Mouse (Mus musculus) brown adipose tissue, adult 24 weeks (tissue): ENCODE results near the gene Erbb4. TPM values are rescaled to one million over a fixed set of nuclear protein-coding genes. Genes with fewer than 3 reads are reported as not detected.

ENCODE experiments used
- H3K27ac ChIP-seq: fragments of 200-500 bp; replicated peaks from 2 replicates; pipeline ENCODE4 v1.5.1; 2012; ENCODE audit warnings: low read depth, mild to moderate bottlenecking, low read length
- H3K4me1 ChIP-seq: fragments of 200-500 bp; 2 replicates; pipeline ENCODE4 v1.6.1; 2012; ENCODE audit warnings: low read length, mixed read lengths; ENCODE audit not compliant: control insufficient read depth, insufficient read depth, insufficient read length
- H3K4me3 ChIP-seq: fragments of 200-500 bp; 2 replicates; pipeline ENCODE4 v1.5.1; 2012; ENCODE audit warnings: low read depth, mild to moderate bottlenecking, low read length, moderate library complexity; ENCODE audit not compliant: insufficient read depth
- polyA plus RNA-seq: library from polyadenylated mRNA; stranded (reverse); fragments of >200 nt; gene quantifications from 2 replicates; pipeline ENCODE4 v1.2.4, GENCODE M21; 2012; ENCODE audit not compliant: missing spikeins, insufficient read depth, insufficient read length

Erbb4 gene
- polyA plus RNA-seq, 1 experiment: 2.6 TPM

DNA sequence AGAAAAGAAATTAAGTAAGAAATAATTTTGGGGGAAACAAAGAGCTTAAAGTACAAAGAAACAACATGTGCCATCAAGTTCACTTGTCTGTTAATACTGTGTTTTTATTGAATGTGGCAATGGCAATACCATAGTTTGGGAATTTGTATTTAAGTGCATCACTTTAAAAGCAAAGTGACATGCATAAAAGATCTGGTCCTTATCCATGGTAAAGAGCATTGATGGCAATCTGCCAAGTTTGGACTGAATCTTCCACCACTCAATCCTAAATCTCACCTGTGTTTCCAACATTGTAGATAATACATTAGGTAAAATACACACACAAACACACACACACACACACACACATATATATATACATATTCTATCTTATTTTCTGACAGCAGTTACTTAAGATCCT is 143.7 kb downstream of the Erbb4 start:
- H3K4me3 ChIP-seq: no peak overlapping the region
- no peak overlapping the region for H3K27ac ChIP-seq
- no peaks in the 10 kb centered on the region for H3K4me1 ChIP-seq

DNA sequence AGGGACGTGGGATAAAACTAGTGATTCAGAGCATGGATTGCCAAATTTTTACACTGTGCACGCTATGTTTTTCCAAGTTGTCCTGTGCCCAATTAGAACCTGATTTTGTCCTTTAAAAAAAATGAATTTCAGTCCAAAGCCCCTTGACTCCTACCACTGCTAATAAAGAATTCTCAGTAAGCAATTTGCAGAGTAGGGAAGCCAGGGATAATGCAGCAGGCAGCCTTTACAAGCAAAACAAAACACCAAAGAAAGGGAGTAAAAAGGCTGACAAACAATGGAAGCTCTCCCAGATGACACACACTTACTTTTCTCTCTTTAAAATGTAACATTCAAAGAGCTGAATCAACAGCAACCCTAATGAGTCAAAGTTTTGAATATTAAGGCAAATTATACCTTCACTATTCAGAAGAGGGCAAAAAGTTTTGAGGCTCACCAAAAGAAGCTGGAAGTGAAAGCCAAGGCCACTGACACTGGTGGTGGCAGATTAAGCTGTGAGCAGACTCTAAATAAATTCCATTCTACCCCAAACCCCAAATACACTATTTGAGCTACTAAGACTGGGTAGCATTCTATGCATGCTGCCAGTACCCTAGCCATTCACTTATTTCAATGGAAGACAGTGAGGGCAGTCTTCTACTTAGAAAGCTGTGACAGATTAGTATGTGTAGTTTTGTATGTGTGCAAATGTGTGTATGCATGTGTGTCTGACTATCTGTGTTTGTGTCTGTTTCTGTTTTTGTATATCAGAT is 146.3 kb downstream of the Erbb4 start:
- no peak overlapping the region for H3K4me3 ChIP-seq
- no peak overlapping the region for H3K27ac ChIP-seq
- no peaks in the 10 kb centered on the region for H3K4me1 ChIP-seq

DNA sequence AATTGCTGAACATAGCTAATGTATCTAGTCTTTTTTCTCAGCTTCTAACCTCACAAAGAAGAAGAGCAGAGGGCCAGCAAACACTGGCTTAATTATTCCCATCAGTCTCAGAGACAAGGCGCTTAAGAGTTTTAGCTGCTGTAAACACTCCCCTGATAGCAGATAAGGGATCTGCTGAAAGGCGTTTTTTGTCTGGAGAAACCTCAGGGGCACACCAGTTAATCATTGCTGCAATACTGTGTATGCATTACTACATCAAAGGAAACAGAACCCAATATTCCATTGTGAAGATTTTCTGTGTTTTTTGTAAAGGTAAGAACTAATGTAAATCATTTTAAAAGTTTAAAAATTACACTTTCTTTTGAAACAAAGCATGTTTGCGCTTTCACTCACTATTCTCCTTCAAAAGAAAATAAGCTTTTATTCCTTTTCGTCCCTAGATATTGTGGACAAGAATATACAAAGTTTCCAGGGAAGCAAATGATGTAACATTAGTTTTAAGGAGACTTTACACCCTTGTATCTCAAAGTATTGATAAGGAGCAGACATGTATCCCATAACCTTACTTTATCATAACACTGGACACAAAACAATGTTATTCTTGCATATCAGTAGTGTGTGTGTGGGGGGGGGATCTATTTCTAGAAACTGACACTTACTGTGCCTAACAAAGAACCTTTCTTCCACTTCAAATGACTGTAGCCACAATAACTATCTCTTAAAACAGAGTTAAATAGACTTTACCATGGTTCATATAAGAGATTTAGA is 150.9 kb downstream of the Erbb4 start:
- no peaks in the 10 kb centered on the region for H3K4me1 ChIP-seq
- no peak overlapping the region for H3K27ac ChIP-seq
- H3K4me3 ChIP-seq: no peak overlapping the region

DNA sequence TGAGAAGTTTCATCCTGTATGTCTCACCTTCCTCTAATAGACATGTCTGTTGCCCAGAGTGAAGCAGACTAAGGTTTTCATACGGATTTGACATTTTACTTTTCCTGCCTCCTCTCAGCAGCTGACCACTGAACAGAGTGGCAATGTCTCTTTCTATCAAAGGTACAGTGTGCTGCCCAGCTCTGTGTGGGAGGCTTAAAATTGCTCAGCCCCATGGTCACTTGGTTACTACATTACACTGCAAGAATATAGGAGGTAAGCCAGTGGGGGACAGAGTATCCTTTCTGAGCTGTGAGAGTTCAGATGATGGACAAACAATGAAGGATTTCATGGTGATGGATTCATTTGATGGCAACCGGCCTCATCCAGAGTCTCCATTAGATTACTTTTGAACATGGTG is 152.4 kb downstream of the Erbb4 start:
- H3K4me3 ChIP-seq: no peak overlapping the region
- H3K4me1 ChIP-seq: no peaks in the 10 kb centered on the region
- no peak overlapping the region for H3K27ac ChIP-seq

DNA sequence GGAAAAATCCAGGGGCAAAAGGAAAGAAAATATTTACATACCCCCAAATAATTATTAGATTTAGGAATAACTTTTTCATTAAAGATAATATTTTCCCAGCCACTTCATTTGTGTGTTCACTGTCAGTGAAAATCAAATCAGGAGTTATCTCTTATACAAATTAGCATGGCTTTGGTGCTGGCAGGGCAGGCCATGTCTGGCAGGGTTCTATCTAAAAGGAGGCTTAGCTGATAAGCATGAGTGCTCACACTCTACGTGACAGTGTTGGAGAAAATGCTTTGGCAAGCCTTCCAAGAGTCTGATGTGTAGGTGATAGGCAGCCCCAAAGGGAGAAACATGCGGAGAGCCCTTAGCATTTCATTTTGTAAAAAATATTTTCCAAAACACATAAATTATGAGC is 164.7 kb downstream of the Erbb4 start:
- Histone ChIP-seq H3K27ac (no peak overlapping the region), H3K4me1 (no peaks in the 10 kb centered on the region), H3K4me3 (no peak overlapping the region)

DNA sequence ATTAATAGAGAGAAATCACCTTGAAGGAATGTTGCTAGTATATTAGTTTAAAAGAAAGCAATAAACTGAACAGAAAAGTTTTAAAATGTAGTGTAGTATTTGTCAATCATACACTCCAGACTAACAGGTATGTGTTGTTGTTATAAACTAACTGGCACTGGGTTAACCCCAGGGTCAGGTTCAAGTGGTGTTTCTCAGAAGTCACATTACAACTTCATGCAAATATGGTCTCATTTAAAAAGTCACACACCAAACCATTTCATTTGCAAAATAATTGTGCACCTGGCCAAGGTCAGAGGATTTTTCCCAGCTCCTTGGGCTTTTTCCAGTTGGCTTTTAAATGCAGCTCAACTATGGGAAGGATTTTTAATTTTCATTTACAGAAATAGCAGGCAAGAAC is 173.1 kb downstream of the Erbb4 start:
- Histone ChIP-seq H3K4me3 (no peak overlapping the region), H3K27ac (no peak overlapping the region), H3K4me1 (no peaks in the 10 kb centered on the region)

DNA sequence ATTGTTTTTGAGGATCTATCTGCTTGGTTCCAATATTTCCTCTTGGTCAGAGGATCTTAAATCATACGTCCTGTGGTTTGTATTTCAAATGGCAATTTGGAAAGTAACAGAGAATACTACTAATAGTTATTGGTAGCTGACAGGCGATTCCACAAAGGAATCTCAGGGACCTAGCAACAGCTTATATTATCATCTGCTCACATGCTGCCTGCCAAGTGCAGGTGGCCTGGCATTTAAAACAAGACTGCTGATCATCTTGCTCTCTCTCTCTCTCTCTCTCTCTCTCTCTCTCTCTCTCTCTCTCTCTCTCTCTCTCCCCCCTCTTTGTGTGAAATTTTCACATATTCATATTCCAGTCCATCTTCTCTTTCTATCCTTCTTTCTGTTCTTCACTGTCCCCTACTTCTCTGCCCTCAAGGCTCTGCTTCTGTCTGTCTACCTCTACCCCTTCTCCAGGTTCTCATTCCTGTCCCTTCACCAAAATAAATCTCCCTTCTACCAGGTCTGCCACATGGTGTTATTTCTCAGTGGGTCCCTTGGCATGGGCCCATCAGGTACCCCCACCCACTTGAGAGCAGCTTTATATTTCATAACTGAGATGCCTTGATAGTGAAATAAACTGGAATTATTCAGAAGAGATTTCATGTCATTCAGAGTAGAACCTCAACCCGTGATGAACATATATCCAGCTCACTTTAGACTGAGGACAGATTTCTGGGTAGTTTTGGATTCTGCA is 174.4 kb downstream of the Erbb4 start:
- Histone ChIP-seq H3K4me1 (no peaks in the 10 kb centered on the region), H3K4me3 (no peak overlapping the region), H3K27ac (no peak overlapping the region)

DNA sequence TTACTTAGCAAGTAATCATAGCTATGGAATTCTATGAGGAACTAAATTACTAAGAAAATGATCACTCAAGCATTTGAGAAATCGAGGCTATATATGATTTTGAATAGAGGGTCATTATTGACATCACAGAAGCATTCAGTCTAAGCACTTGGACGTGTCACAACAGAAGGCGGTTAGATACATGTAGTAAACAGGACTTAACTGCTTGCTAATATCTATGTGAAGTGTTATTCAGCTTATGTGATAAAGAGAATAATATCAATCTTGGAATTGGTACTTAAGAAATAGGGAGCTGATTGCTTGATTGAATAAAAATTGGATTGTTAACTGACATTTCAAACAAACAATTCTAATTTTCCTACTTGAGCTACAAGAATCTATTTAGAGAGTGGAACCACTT is 190.0 kb downstream of the Erbb4 start:
- Histone ChIP-seq H3K27ac (no peak overlapping the region), H3K4me3 (no peak overlapping the region), H3K4me1 (no peaks in the 10 kb centered on the region)

DNA sequence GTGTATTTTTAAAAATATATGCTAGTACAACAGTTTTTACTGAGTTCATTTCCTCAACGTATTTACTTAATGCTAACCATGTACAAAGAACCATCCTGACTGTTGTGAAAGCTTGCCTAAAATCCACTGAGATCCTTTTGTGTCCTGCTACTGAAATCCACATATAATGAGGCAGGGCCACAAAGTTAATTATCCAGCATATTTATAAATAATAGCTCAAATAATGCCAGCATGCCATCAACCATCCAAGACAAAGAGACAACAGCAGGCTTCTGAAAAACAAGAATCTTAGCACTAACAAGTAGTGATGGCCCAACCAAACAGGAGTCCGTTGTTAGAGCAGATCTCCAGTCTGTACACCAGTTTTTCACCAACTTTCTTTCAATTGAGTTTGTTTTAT is 215.8 kb downstream of the Erbb4 start:
- no peaks in the 10 kb centered on the region for H3K4me1 ChIP-seq
- H3K4me3 ChIP-seq: no peak overlapping the region
- H3K27ac ChIP-seq: no peak overlapping the region

DNA sequence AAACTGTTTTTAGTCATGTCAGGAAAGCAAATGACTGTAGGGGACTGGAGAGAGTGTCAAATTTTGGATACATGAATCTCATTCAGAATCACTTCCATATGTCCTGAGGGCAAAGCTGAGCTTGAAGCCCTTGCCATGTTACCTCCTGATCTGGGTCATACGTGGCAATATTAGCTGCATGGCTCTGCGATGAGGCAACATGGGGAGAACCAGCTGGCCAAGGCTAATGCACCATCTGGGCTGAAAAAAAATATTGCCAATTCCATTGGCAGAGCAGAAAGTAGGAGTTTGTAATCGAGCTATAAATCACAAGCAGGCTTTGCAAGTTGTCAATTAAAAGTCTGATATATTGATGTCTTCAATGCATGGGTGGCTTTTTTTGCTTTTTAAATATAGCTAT is 221.0 kb downstream of the Erbb4 start:
- no peak overlapping the region for H3K4me3 ChIP-seq
- H3K27ac ChIP-seq: no peak overlapping the region
- no peaks in the 10 kb centered on the region for H3K4me1 ChIP-seq

DNA sequence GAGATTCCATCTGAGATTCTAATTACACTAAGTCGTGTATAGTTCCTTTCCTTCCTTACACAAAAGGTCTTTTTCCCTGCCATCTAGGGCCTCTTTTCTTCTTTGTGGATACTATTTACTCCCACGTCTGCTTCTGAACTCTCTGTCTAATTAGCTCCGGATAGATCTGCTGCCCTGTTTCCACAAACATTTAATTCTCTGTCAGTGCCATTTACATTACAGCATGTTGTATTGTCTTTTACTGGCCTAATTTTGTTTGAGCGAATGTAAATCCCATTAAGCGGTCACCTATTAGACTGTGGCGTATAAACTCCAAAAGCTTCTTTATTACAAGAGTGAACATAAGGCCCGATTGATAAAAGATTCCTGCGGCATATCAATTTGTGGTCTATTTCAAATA is 232.9 kb downstream of the Erbb4 start:
- Histone ChIP-seq H3K27ac (no peak overlapping the region), H3K4me1 (no peaks in the 10 kb centered on the region), H3K4me3 (no peak overlapping the region)

DNA sequence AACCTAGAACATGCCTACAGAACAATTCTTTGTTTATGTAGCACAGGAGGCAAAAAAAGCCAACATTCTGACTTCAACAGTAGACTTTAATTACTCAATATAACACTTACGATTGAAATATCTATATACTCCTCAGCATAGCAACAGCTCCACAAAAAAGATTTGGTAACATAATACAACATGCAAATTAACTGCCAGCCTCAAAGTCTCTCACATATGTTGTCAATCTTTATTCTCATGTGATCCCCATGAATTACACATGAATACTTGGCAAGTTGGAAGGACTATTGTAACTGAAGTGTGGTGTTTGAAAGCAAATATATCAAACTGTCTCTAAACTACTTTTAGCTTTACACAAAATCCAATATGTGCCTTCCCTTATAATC is 234.2 kb downstream of the Erbb4 start:
- H3K4me1 ChIP-seq: no peaks in the 10 kb centered on the region
- H3K4me3 ChIP-seq: no peak overlapping the region
- H3K27ac ChIP-seq: no peak overlapping the region

DNA sequence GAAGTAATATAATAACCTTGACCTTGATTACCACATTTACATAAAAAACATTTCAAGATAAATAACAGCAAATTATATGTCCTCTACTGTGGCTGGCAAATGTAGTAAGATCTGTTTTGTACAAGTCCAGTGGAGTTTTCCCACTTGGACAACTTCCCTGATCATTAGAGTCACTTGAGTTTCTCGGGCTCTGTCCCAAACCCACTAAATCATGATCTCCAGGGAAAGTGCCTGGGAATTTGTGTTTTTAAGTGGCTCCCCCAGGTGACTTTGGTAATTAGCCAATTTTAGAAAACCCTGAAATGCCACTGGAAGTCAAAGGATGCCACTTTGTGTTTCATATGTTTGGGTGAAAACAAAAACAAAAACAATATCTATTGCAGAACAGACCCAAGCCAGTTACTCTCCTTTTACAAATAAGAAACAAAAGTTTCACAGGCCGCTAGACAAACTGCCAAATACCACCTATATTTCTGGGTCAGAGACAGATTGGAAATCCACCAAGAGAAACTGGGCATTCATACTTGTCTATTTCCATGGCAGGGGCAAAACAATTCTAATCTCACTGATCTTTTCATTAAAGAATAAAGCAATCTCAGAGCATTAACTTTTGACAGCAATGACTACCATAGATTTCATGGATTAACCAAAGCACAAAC is 234.8 kb downstream of the Erbb4 start:
- H3K27ac ChIP-seq: no peak overlapping the region

DNA sequence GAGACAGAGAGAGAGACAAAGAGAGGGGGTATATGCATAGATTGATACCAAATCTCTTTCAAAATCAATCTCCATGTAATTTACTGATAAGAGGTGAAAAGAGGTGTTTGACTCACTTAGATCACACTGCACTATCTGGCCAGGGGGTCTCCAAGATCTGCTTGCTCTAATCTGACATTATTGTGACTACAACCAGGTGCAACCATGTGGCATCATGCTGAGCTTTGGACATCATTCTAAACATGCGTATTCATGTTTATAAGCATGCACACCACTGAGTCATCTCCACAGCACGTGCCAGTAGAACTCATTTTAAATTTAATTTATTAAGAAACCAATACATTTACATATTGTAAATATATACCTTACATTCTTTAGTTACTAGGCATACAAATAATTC is 247.5 kb downstream of the Erbb4 start:
- H3K4me3 ChIP-seq: no peak overlapping the region
- no peak overlapping the region for H3K27ac ChIP-seq
- H3K4me1 ChIP-seq: no peaks in the 10 kb centered on the region

More for the DNA sequence above, 234.8 kb downstream of the Erbb4 start:
- no peaks in the 10 kb centered on the region for H3K4me1 ChIP-seq
- no peak overlapping the region for H3K4me3 ChIP-seq

DNA sequence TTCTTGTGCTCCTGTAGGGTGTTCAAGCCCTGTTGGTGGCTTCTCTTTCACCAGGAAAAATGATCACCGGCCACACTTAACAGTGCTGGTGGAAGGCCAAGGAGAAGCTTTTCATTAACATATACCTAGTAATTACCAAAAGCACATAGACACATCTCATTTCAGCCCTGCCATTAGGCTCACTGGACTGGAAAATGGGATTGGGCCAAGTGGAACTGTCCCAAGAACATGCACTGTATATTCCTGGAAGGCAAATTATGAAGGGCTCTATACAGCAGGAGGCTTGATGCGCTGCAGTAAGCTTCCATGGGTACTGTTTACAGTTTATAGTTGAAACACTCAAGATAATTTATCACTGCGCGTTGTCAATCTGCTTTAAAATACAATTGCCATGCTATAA is 248.4 kb downstream of the Erbb4 start:
- H3K4me1 ChIP-seq: no peaks in the 10 kb centered on the region
- H3K27ac ChIP-seq: no peak overlapping the region
- H3K4me3 ChIP-seq: no peak overlapping the region
